Mouse (Mus musculus): ENCODE measurements around the gene Peli2. TPM values are rescaled to one million over a fixed set of nuclear protein-coding genes. Genes with fewer than 3 reads are reported as not detected.

The Peli2 gene
- polyA plus RNA-seq, 2 experiments = 9.1 to 14.5 TPM

- Histone ChIP-seq H3K4me1 (ENCODE audit: control insufficient read depth, insufficient read depth, low read length) (peaks cover 5% of the 10 kb centered on the region; the same call in 1 of the 2 replicates), H3K9ac (ENCODE audit: low read depth, low read length, severe bottlenecking) (no peak overlapping the region), H3K9me3 (ENCODE audit: control insufficient read depth, low read length) (no peaks in the 10 kb centered on the region), H3K4me2 (replicated peaks; ENCODE audit: low read depth, low read length, severe bottlenecking) (no peak overlapping the region), H3K4me3 (replicated peaks; ENCODE audit: low read length) (no peak overlapping the region), H3K36me3 (ENCODE audit: control insufficient read depth, insufficient read depth, low read length) (no peaks in the 10 kb centered on the region), H3K27ac (replicated peaks; ENCODE audit: low read depth, low read length) (no peak overlapping the region), H3K27me3 (ENCODE audit: control insufficient read depth, insufficient read depth, low read length) (no peaks in the 10 kb centered on the region)
- no peak for ATAC-seq (ENCODE audit: low FRiP score, low read depth)
- no peak for TF ChIP-seq POLR2A (IDR thresholded peaks at IDR 0.05; ENCODE audit: borderline replicate concordance, extremely low read depth, insufficient read depth, insufficient read length)
- WGBS = 33% methylated on average over 13 of the region's 13 CpGs
- no peak for DNase-seq (ENCODE audit: low spot score)
Observed at GRCm38 (mm10) chr14:48155153-48155552, 34.5 kb downstream of the Peli2 start.

- no peak for DNase-seq (ENCODE audit: low spot score)
- Histone ChIP-seq H3K4me2 (replicated peaks; ENCODE audit: low read depth, low read length, severe bottlenecking) (no peak overlapping the region), H3K9ac (ENCODE audit: low read depth, low read length, severe bottlenecking) (no peak overlapping the region)
Observed at GRCm38 (mm10) chr14:48157085-48157484, 36.5 kb downstream of the Peli2 start.

GRCm38 (mm10) chr14:48157835-48158234 lies 37.2 kb downstream of the Peli2 start:
- WGBS = 78% methylated on average over 8 of the region's 8 CpGs
- H3K27me3 ChIP-seq (ENCODE audit: control insufficient read depth, insufficient read depth, low read length) = no peaks in the 10 kb centered on the region
- H3K4me3 ChIP-seq (replicated peaks; ENCODE audit: low read length) = no peak overlapping the region
- no peaks in the 10 kb centered on the region for H3K9me3 ChIP-seq (ENCODE audit: control insufficient read depth, low read length)
- no peak overlapping the region for H3K4me2 ChIP-seq (replicated peaks; ENCODE audit: low read depth, low read length, severe bottlenecking)
- ATAC-seq (ENCODE audit: low FRiP score, low read depth) = no peak
- no peaks in the 10 kb centered on the region for H3K36me3 ChIP-seq (ENCODE audit: control insufficient read depth, insufficient read depth, low read length)
- no peak for TF ChIP-seq POLR2A (IDR thresholded peaks at IDR 0.05; ENCODE audit: borderline replicate concordance, extremely low read depth, insufficient read depth, insufficient read length)
- H3K4me1 ChIP-seq (ENCODE audit: control insufficient read depth, insufficient read depth, low read length) = peaks cover 5% of the 10 kb centered on the region; the same call in 1 of the 2 replicates
- no peak for DNase-seq (ENCODE audit: low spot score)
- H3K27ac ChIP-seq (replicated peaks; ENCODE audit: low read depth, low read length) = no peak overlapping the region
- H3K9ac ChIP-seq (ENCODE audit: low read depth, low read length, severe bottlenecking) = no peak overlapping the region

More at GRCm38 (mm10) chr14:48157085-48157484, 36.5 kb downstream of the Peli2 start:
- Histone ChIP-seq H3K27ac (replicated peaks; ENCODE audit: low read depth, low read length) (no peak overlapping the region), H3K4me1 (ENCODE audit: control insufficient read depth, insufficient read depth, low read length) (peaks cover 5% of the 10 kb centered on the region; the same call in 1 of the 2 replicates), H3K27me3 (ENCODE audit: control insufficient read depth, insufficient read depth, low read length) (no peaks in the 10 kb centered on the region), H3K36me3 (ENCODE audit: control insufficient read depth, insufficient read depth, low read length) (no peaks in the 10 kb centered on the region), H3K4me3 (replicated peaks; ENCODE audit: low read length) (no peak overlapping the region), H3K9me3 (ENCODE audit: control insufficient read depth, low read length) (no peaks in the 10 kb centered on the region)
- 63% methylated on average over 3 of the region's 3 CpGs for WGBS
- no peak for ATAC-seq (ENCODE audit: low FRiP score, low read depth)
- no peak for TF ChIP-seq POLR2A (IDR thresholded peaks at IDR 0.05; ENCODE audit: borderline replicate concordance, extremely low read depth, insufficient read depth, insufficient read length)

GRCm38 (mm10) chr14:48159401-48159800 lies 38.8 kb downstream of the Peli2 start:
- DNase-seq (ENCODE audit: low spot score) (no peak), ATAC-seq (ENCODE audit: low FRiP score, low read depth) (no peak)
- WGBS = 67% methylated on average over 3 of the region's 3 CpGs
- Histone ChIP-seq H3K27ac (replicated peaks; ENCODE audit: low read depth, low read length) (no peak overlapping the region), H3K27me3 (ENCODE audit: control insufficient read depth, insufficient read depth, low read length) (no peaks in the 10 kb centered on the region), H3K4me3 (replicated peaks; ENCODE audit: low read length) (no peak overlapping the region), H3K9ac (ENCODE audit: low read depth, low read length, severe bottlenecking) (no peak overlapping the region), H3K36me3 (ENCODE audit: control insufficient read depth, insufficient read depth, low read length) (no peaks in the 10 kb centered on the region), H3K9me3 (ENCODE audit: control insufficient read depth, low read length) (no peaks in the 10 kb centered on the region), H3K4me2 (replicated peaks; ENCODE audit: low read depth, low read length, severe bottlenecking) (no peak overlapping the region), H3K4me1 (ENCODE audit: control insufficient read depth, insufficient read depth, low read length) (peaks cover 7% of the 10 kb centered on the region; the same call in 1 of the 2 replicates)
- no peak for TF ChIP-seq POLR2A (IDR thresholded peaks at IDR 0.05; ENCODE audit: borderline replicate concordance, extremely low read depth, insufficient read depth, insufficient read length)

GRCm38 (mm10) chr14:48162446-48162845 lies 41.8 kb downstream of the Peli2 start:
- no peak for TF ChIP-seq POLR2A (IDR thresholded peaks at IDR 0.05; ENCODE audit: borderline replicate concordance, extremely low read depth, insufficient read depth, insufficient read length)
- Histone ChIP-seq H3K27ac (replicated peaks; ENCODE audit: low read depth, low read length) (no peak overlapping the region), H3K4me3 (replicated peaks; ENCODE audit: low read length) (no peak overlapping the region), H3K4me1 (ENCODE audit: control insufficient read depth, insufficient read depth, low read length) (peaks cover 13% of the 10 kb centered on the region), H3K9ac (ENCODE audit: low read depth, low read length, severe bottlenecking) (no peak overlapping the region), H3K27me3 (ENCODE audit: control insufficient read depth, insufficient read depth, low read length) (no peaks in the 10 kb centered on the region), H3K9me3 (ENCODE audit: control insufficient read depth, low read length) (no peaks in the 10 kb centered on the region), H3K36me3 (ENCODE audit: control insufficient read depth, insufficient read depth, low read length) (no peaks in the 10 kb centered on the region), H3K4me2 (replicated peaks; ENCODE audit: low read depth, low read length, severe bottlenecking) (no peak overlapping the region)
- DNase-seq (ENCODE audit: low spot score) = no peak
- 89% methylated on average over 14 of the region's 14 CpGs for WGBS
- no peak for ATAC-seq (ENCODE audit: low FRiP score, low read depth)

DNA sequence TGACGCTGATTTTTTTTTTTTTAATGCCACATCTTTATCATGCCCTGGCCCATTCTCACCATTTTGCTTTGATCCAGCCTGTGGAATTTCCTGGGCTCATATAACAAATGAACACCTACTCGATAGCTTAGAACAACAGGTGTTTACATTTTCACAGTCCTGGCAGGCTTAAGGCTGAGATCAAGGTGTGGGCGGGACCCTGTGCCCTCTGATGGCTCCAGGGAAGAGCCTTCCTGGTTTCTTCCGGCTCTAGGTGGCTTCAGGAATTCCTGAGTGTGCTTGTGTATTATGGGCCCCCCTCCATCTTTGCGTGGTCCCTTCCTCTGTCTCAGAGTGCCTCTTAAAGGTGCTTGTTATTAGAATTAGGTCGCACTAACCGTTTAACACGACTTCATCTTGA lies 44.3 kb downstream of the Peli2 start:
- no peak overlapping the region for H3K9ac ChIP-seq (ENCODE audit: low read depth, low read length, severe bottlenecking)
- no peaks in the 10 kb centered on the region for H3K9me3 ChIP-seq (ENCODE audit: control insufficient read depth, low read length)
- H3K36me3 ChIP-seq (ENCODE audit: control insufficient read depth, insufficient read depth, low read length) = peaks cover 5% of the 10 kb centered on the region
- no peak for ATAC-seq (ENCODE audit: low FRiP score, low read depth)
- no peaks in the 10 kb centered on the region for H3K27me3 ChIP-seq (ENCODE audit: control insufficient read depth, insufficient read depth, low read length)
- 26% methylated on average over 8 of the region's 8 CpGs for WGBS
- no peak overlapping the region for H3K4me2 ChIP-seq (replicated peaks; ENCODE audit: low read depth, low read length, severe bottlenecking)
- no peak for TF ChIP-seq POLR2A (IDR thresholded peaks at IDR 0.05; ENCODE audit: borderline replicate concordance, extremely low read depth, insufficient read depth, insufficient read length)
- no peak overlapping the region for H3K27ac ChIP-seq (replicated peaks; ENCODE audit: low read depth, low read length)
- peaks cover 16% of the 10 kb centered on the region for H3K4me1 ChIP-seq (ENCODE audit: control insufficient read depth, insufficient read depth, low read length)
- H3K4me3 ChIP-seq (replicated peaks; ENCODE audit: low read length) = no peak overlapping the region
- no peak for DNase-seq (ENCODE audit: low spot score)

Data from limb, embryonic 14.5 days (tissue).